Mouse (Mus musculus) erythroblast, embryonic 14.5 days (primary cell): ENCODE data around the gene Hip1.

Experiments used
- GATA1 ChIP-seq: IDR thresholded peaks from 2 replicates; pipeline ENCODE4 v1.6.1; 2012; ENCODE audit warnings: low read length, inconsistent platforms, mixed read lengths
- TAL1 ChIP-seq: IDR thresholded peaks from 3 replicates; pipeline ENCODE4 v1.6.1; 2012; ENCODE audit warnings: low read length, inconsistent platforms, mixed read lengths

- no peak for TF ChIP-seq GATA1
- no peak for TF ChIP-seq TAL1
Measured at GRCm38 (mm10) chr5:135508284-135508683, 36.6 kb downstream of the Hip1 start.
